Mouse (Mus musculus) liver, postnatal 0 days (tissue): ENCODE results near the gene Riox1. TPM values are rescaled to one million over a fixed set of nuclear protein-coding genes. Genes with fewer than 3 reads are reported as not detected.

Experiments used
- ATAC-seq: fragments of 200-750 bp; cut with Nextera tagmentation; 2 replicates; pipeline ENCODE4 v1.8.0; 2017; ENCODE audit warnings: mild to moderate bottlenecking, moderate library complexity
- DNase-seq: peaks from one replicate; pipeline ENCODE4 v3.0.0-alpha.2; 2016
- H3K27ac ChIP-seq: fragments of 300-500 bp; sonication (generic); 2 replicates; pipeline ENCODE4 v1.5.1; 2014; ENCODE audit warnings: antibody characterized with exemption, moderate library complexity, mild to moderate bottlenecking, low read depth
- H3K27me3 ChIP-seq: fragments of 300-500 bp; sonication (generic); 2 replicates; pipeline ENCODE4 v1.6.1; 2014; ENCODE audit warnings: low read length, control low read depth, mixed read lengths; ENCODE audit not compliant: insufficient read depth
- H3K36me3 ChIP-seq: fragments of 300-500 bp; sonication (generic); replicated peaks from 2 replicates; pipeline ENCODE4 v1.6.1; 2014; ENCODE audit warnings: mild to moderate bottlenecking, control low read depth, low read length, moderate library complexity, mixed read lengths; ENCODE audit not compliant: insufficient read depth
- H3K4me1 ChIP-seq: fragments of 300-500 bp; sonication (generic); 2 replicates; pipeline ENCODE4 v1.6.1; 2014; ENCODE audit warnings: antibody characterized with exemption, mild to moderate bottlenecking, control low read depth; ENCODE audit not compliant: insufficient read depth
- H3K4me2 ChIP-seq: fragments of 300-500 bp; sonication (generic); 2 replicates; pipeline ENCODE4 v1.6.1; 2014; ENCODE audit warnings: low read depth, mild to moderate bottlenecking, low read length, moderate library complexity, mixed read lengths
- H3K4me3 ChIP-seq: fragments of 300-500 bp; sonication (generic); 2 replicates; pipeline ENCODE4 v1.5.1; 2014; ENCODE audit warnings: low read depth, low read length
- H3K9ac ChIP-seq: fragments of 300-500 bp; sonication (generic); replicated peaks from 2 replicates; pipeline ENCODE4 v1.6.1; 2014; ENCODE audit warnings: mild to moderate bottlenecking, moderate library complexity
- H3K9me3 ChIP-seq: fragments of 300-500 bp; sonication (generic); 2 replicates; pipeline ENCODE4 v1.6.1; 2016; ENCODE audit warnings: mild to moderate bottlenecking, control low read depth, low read length, mixed read lengths
- CTCF ChIP-seq: sonication (generic); IDR thresholded peaks from 2 replicates; pipeline ENCODE4 v1.5.1; 2016; ENCODE audit warnings: antibody characterized with exemption, low read depth
- EP300 ChIP-seq: IDR thresholded peaks from 2 replicates; pipeline ENCODE4 v1.6.1; 2016; ENCODE audit warnings: antibody characterized with exemption, low read depth, mild to moderate bottlenecking
- WGBS: fragments of 180-500 bp; shearing (Covaris S2); extraction: QIAGEN DNeasy Blood & Tissue Kit; methylation state at CpG from one replicate; pipeline ENCODE4 v1.1.7; 2014; ENCODE audit not compliant: insufficient replicate concordance; 5-methylcytosine and 5-hydroxymethylcytosine counted together
- polyA plus RNA-seq: library from polyadenylated mRNA; unstranded; fragments of >200 nt; fragmentation: Nextera tagmentation; extraction: Ambion mirVana; gene quantifications from 2 replicates; pipeline ENCODE4 v1.2.1, GENCODE M21; 2015

Riox1 gene
- polyA plus RNA-seq, 1 experiment from 2014 or later: 6.2 TPM

GRCm38 (mm10) chr12:83940031-83940430 is 10.4 kb upstream of the Riox1 start:
- 58% methylated on average over 4 of the region's 4 CpGs for WGBS
- H3K4me3 ChIP-seq: no peak overlapping the region
- H3K4me2 ChIP-seq: no peak overlapping the region
- ATAC-seq (no peak), DNase-seq (no peak)
- H3K27me3 ChIP-seq: no peaks in the 10 kb centered on the region
- no peaks in the 10 kb centered on the region for H3K9me3 ChIP-seq
- H3K36me3 ChIP-seq: no peaks in the 10 kb centered on the region
- H3K27ac ChIP-seq: peak overlapping the region; percentile 34; the same call in 1 of the 2 replicates
- H3K9ac ChIP-seq: no peak overlapping the region
- H3K4me1 ChIP-seq: peaks cover 12% of the 10 kb centered on the region
- TF ChIP-seq CTCF (no peak), EP300 (no peak)

DNA sequence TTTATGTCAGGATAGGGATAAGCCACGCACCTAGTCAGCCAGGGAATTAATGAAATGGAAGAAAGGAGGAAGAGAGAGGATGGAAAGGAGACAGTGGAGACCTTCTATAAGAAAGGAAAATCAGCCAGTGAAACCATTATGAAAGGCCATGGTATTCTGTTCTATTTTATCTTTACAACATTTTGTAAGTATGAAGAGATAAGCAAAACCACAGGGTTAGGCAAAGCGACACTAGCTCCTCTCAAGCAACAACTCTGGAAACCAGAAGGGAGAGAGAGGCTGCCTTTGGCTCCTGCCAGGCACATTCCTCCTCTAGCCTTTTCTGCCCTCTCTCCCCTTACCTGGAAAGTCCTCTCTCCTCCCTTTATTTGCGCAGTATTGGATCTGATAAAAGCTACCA is 8.5 kb upstream of the Riox1 start:
- H3K36me3 ChIP-seq: no peaks in the 10 kb centered on the region
- H3K27me3 ChIP-seq: no peaks in the 10 kb centered on the region
- no peak overlapping the region for H3K4me3 ChIP-seq
- H3K9me3 ChIP-seq: no peaks in the 10 kb centered on the region
- ATAC-seq (no peak), DNase-seq (no peak)
- peaks cover 12% of the 10 kb centered on the region for H3K4me1 ChIP-seq
- WGBS: 49% methylated on average over 3 of the region's 3 CpGs
- H3K4me2 ChIP-seq: no peak overlapping the region
- no peak overlapping the region for H3K9ac ChIP-seq
- TF ChIP-seq CTCF: no peak
- no peak for TF ChIP-seq EP300
- no peak overlapping the region for H3K27ac ChIP-seq

GRCm38 (mm10) chr12:83947260-83947811 is 3.1 kb upstream of the Riox1 start:
- Histone ChIP-seq H3K36me3 (no peaks in the 10 kb centered on the region), H3K4me2 (no peak overlapping the region), H3K27me3 (no peaks in the 10 kb centered on the region), H3K27ac (peak overlapping the region; percentile 34), H3K4me3 (no peak overlapping the region), H3K9me3 (no peaks in the 10 kb centered on the region), H3K4me1 (peaks cover 22% of the 10 kb centered on the region), H3K9ac (no peak overlapping the region)
- WGBS: 44% methylated on average over 8 of the region's 8 CpGs
- ATAC-seq (no peak), DNase-seq (no peak)
- TF ChIP-seq EP300: no peak
- TF ChIP-seq CTCF: no peak

DNA sequence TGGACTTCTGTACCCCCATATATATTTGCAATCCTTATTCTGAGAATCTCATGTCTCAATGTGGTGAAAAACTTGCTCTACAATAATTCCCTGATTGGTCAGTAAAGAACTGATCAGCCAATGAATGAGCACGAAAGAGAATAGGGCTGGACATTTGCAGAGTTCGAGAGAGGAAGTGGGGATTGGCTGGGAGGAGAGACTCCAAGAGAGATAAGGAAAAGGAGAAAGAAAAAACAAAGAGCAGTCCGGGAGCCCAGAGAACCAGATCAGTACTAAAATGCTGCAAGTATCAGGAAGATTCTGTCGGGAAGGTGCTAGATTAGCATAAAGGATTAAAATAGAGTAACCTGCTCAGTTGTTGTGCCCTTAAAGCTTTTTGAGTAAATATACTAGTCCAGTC is 1.4 kb upstream of the Riox1 start:
- ATAC-seq: no peak
- Histone ChIP-seq H3K9me3 (no peaks in the 10 kb centered on the region), H3K4me2 (peak overlapping the region; percentile 98; the same call in 1 of the 2 replicates), H3K27ac (0 out of 2 replicates have a peak overlapping the region, but pooled peaks have one; percentile 88), H3K4me1 (peaks cover 35% of the 10 kb centered on the region), H3K4me3 (peak overlapping the region; percentile 77; the same call in 1 of the 2 replicates), H3K36me3 (no peaks in the 10 kb centered on the region), H3K27me3 (no peaks in the 10 kb centered on the region), H3K9ac (no peak overlapping the region)
- no peak for DNase-seq
- 36% methylated on average over 4 of the region's 4 CpGs for WGBS
- TF ChIP-seq CTCF (no peak), EP300 (no peak)

DNA sequence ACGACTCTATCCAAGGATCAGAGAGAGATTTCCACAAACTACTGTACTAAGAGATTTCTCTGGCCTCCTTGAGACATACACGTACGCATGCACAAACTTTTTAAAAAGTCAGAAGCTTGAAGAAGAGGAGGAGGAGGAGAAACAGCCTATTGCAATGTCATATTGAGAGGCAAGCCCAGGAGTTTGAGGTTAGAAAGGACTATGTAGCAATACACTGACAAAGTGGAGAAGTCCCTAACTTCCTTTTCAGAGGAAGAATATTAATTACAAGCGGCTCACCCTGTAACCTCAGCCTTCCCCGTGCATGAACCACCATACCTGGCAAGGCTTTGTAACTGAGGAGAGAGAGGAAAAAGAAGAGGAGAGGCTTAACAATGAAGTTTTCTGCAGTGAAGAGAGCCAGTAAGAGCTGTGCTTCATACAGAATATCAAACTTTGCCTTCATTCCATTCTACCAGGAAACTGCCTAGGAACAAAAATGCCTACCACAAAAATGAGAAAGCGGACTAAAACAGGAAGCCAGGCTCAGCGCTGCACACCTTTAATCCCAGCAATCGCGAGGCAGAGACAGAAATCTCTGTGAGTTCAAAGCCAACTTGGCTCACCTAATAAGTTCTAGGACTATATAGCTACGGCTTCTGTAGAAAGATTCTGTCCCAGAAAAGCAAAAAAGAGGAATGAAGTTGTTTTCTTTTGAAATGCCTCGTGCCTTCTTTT is 474 bp upstream of the Riox1 start:
- Histone ChIP-seq H3K9ac (peak overlapping the region; percentile 79), H3K9me3 (no peaks in the 10 kb centered on the region), H3K27me3 (no peaks in the 10 kb centered on the region), H3K4me1 (peaks cover 35% of the 10 kb centered on the region), H3K36me3 (no peaks in the 10 kb centered on the region), H3K4me3 (peak overlapping the region; percentile 77), H3K4me2 (peak overlapping the region; percentile 98), H3K27ac (peak overlapping the region; percentile 88)
- no peak for DNase-seq
- ATAC-seq: no peak
- 17% methylated on average over 11 of the region's 11 CpGs for whole genome bisulfite sequencing
- no peak for TF ChIP-seq CTCF
- no peak for TF ChIP-seq EP300

DNA sequence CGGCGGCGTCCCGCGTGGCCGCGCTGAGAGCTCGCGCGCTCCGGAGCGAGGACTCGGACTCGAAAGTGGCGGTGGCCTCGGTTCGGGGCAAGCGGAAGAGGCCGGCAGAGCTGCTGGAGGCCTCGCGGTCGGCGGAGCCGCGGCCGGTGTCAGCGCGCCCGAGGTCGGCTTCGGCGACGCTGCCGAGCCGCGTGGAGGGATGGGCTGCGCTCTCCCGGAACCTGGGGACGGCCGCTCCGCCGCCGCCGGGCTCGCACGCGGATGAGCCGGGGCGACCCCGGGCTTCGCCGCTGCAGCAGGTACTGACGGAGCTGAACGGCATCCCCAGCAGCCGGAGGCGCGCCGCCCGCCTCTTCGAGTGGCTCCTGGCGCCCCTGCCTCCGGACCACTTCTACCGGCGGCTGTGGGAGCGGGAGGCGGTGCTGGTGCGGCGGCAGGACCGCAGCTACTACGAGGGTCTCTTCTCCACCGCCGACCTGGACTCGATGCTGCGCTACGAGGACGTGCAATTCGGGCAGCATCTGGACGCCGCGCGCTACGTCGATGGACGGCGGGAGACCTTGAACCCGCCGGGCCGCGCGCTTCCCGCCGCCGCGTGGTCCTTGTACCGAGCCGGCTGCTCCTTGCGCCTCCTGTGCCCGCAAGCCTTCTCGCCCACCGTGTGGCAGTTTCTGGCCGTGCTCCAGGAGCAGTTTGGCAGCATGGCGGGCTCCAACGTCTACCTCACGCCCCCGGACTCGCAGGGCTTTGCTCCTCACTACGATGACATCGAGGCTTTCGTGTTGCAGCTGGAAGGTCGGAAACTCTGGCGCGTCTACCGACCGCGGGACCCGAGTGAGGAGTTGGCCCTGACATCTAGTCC is 663 bp downstream of the Riox1 start:
- Histone ChIP-seq H3K36me3 (no peaks in the 10 kb centered on the region), H3K27me3 (no peaks in the 10 kb centered on the region), H3K4me3 (peak overlapping the region; percentile 77), H3K4me2 (peak overlapping the region; percentile 98), H3K9me3 (no peaks in the 10 kb centered on the region), H3K27ac (peak overlapping the region; percentile 88), H3K9ac (peak overlapping the region; percentile 79), H3K4me1 (peaks cover 35% of the 10 kb centered on the region)
- under 1% methylated on average over 105 of the region's 116 CpGs for WGBS
- no peak for TF ChIP-seq CTCF
- no peak for TF ChIP-seq EP300
- ATAC-seq (peak; percentile 58), DNase-seq (peak; percentile 55)
